Mouse (Mus musculus): ENCODE results near the gene Lig4.

- TF ChIP-seq CTCF (IDR thresholded peaks at IDR 0.05; ENCODE audit: control insufficient read depth, insufficient read depth, low read length) (no peak), POLR2A (IDR thresholded peaks at IDR 0.05; ENCODE audit: borderline replicate concordance, control insufficient read depth, low read depth, low read length) (no peak)
These were observed 5.6 kb downstream of the Lig4 start for GRCm38 (mm10) chr8:9971866-9972265.

Measured in bone marrow, adult 2 months (tissue).